Mouse (Mus musculus) retina, adult 2 months (tissue): Measurements from ENCODE around the gene Tmem176b.

Experiments
- DNase-seq: peaks from one replicate; pipeline ENCODE4 v3.0.0-alpha.2; 2012; ENCODE audit warnings: low read depth, low spot score

Gene Tmem176b

GRCm38 (mm10) chr6:48787867-48788266 lies 53.4 kb downstream of the Tmem176b start:
- no peak for DNase-seq

DNA sequence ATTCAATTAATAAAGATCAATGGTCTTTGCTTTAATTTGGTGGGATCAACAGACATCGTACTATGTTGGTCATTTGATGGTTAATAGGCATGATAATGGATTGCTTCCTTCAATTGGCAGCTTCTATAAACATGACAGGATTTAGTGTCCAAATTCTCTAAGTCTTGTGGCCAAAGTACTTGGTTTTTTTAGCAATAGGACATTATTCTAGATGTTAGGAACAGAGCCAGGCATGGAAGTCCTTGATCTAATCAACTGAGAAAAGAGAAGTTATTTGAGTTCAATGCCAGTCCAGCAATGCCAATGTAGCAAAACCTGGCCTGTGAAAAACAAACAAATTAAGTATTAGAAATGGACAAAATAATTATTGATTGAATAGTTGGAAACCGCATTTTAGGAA lies 55.7 kb downstream of the Tmem176b start:
- no peak for DNase-seq

DNA sequence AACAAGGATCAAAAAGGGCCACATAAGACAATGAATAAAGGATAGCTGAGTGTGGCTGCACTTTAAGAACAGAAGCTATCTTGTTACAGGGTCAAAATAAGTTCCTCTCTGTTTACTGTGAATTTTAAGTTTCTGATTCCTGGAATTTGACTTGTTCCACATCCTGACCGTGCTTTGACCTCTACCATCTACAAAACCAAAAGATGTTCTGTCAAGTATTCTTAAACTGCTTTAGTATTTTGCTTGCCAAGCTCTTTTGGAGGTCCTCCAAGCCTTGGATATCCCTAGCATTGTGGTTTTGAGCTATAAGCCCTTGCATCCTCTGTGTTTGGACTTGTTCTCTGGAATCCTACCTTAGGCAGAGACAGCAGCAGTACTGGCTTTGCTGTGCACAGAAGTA lies 56.1 kb downstream of the Tmem176b start:
- DNase-seq, result no peak

- DNase-seq, result no peak
Observed at GRCm38 (mm10) chr6:48784406-48784805, 56.9 kb downstream of the Tmem176b start.
